Mouse (Mus musculus) limb, embryonic 14.5 days (tissue): ENCODE results near the gene Gm20708. TPM values are rescaled to one million over a fixed set of nuclear protein-coding genes. Genes with fewer than 3 reads are reported as not detected.

ENCODE experiments used
- ATAC-seq: fragments of 200-750 bp; cut with Nextera tagmentation; 2 replicates; pipeline ENCODE4 v1.8.0; 2017; ENCODE audit warnings: low read depth, moderate number of reproducible peaks, moderate TSS enrichment; ENCODE audit not compliant: low FRiP score
- DNase-seq: peaks from one replicate; pipeline ENCODE4 v3.0.0-alpha.2; 2015; ENCODE audit warnings: low spot score
- H3K27ac ChIP-seq: fragments of 300-500 bp; sonication (generic); replicated peaks from 2 replicates; pipeline ENCODE4 v1.5.1; 2014; ENCODE audit warnings: low read depth, mild to moderate bottlenecking, low read length, moderate library complexity, mixed read lengths
- H3K27me3 ChIP-seq: fragments of 300-500 bp; sonication (generic); 2 replicates; pipeline ENCODE4 v1.6.1; 2014; ENCODE audit warnings: low read length, mixed read lengths; ENCODE audit not compliant: control insufficient read depth, insufficient read depth
- H3K36me3 ChIP-seq: fragments of 300-500 bp; sonication (generic); 2 replicates; pipeline ENCODE4 v1.6.1; 2014; ENCODE audit warnings: mild to moderate bottlenecking, low read length, moderate library complexity, mixed read lengths; ENCODE audit not compliant: control insufficient read depth, insufficient read depth
- H3K4me1 ChIP-seq: fragments of 300-500 bp; sonication (generic); 2 replicates; pipeline ENCODE4 v1.6.1; 2014; ENCODE audit warnings: antibody characterized with exemption, low read length, mixed read lengths; ENCODE audit not compliant: control insufficient read depth, insufficient read depth
- H3K4me2 ChIP-seq: fragments of 300-500 bp; sonication (generic); replicated peaks from 2 replicates; pipeline ENCODE4 v1.6.1; 2014; ENCODE audit warnings: low read depth, mild to moderate bottlenecking, low read length, moderate library complexity; ENCODE audit not compliant: severe bottlenecking
- H3K4me3 ChIP-seq: fragments of 300-500 bp; sonication (generic); replicated peaks from 2 replicates; pipeline ENCODE4 v1.5.1; 2014; ENCODE audit warnings: low read length
- H3K9ac ChIP-seq: fragments of 300-500 bp; sonication (generic); 2 replicates; pipeline ENCODE4 v1.6.1; 2014; ENCODE audit warnings: mild to moderate bottlenecking, low read depth, low read length, moderate library complexity; ENCODE audit not compliant: severe bottlenecking
- H3K9me3 ChIP-seq: fragments of 300-500 bp; sonication (generic); 2 replicates; pipeline ENCODE4 v1.6.1; 2016; ENCODE audit warnings: low read length; ENCODE audit not compliant: control insufficient read depth
- POLR2A ChIP-seq: fragments of 200-500 bp; IDR thresholded peaks from 2 replicates; pipeline ENCODE4 v1.8.0; 2012; ENCODE audit warnings: inconsistent platforms, mild to moderate bottlenecking, moderate library complexity, borderline replicate concordance; ENCODE audit not compliant: insufficient read depth, insufficient read length; ENCODE audit errors: extremely low read depth
- WGBS: fragments of 180-500 bp; shearing (Covaris S2); extraction: QIAGEN DNeasy Blood & Tissue Kit; methylation state at CpG from one replicate; pipeline ENCODE4 v1.1.7; 2014; 5-methylcytosine and 5-hydroxymethylcytosine counted together
- polyA plus RNA-seq, 2 experiments: library from polyadenylated mRNA; depleted of rRNA in 1 of 2; stranded (reverse) in 1 of 2; unstranded in 1 of 2; fragments of >200 nt; fragmentation: Nextera tagmentation in 1 of 2; extraction: Ambion mirVana in 1 of 2; gene quantifications; 2 replicates each; pipeline versions ENCODE4 v1.2.1 to v1.2.3; 2012 to 2014

Gene Gm20708
- polyA plus RNA-seq, 2 experiments = 0.62 to 0.92 TPM

DNA sequence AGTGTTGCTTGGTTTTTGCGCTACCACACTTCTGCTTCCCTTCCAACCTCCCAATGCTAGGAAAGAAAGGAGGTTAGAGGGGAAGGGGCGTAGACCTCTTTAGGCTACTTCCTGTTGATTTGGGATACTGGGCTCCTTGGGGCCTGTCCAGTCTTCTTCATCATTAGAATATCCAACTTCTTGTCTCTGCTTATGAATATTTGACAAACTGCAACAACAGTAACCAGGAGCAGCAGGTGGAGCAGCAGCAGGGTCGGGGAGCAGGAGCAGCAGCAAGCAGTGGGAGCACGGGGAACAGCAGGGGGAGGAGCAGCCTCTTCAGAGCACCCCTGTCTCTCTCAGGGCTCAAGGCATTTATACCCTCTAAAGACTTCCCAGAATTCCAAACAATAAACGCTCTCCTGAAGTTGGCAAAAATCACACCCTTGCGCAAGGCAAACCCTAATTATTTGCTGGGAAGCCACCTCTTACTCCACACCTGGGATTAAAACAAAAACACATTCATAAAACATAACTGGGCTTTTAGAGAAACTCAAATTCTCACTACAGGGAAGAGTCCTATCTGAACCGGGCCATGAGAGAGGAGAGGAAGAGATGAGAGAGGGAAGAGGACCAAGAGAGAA, 38.2 kb downstream of the Gm20708 start:
- H3K4me3 ChIP-seq = peak overlapping the region; percentile 59; the same call in 1 of the 2 replicates
- no peak for TF ChIP-seq POLR2A
- H3K27ac ChIP-seq = peak overlapping the region; percentile 89
- H3K4me1 ChIP-seq = peaks cover 20% of the 10 kb centered on the region
- H3K4me2 ChIP-seq = peak overlapping the region; percentile 61
- no peaks in the 10 kb centered on the region for H3K27me3 ChIP-seq
- H3K36me3 ChIP-seq = peaks cover 6% of the 10 kb centered on the region
- DNase-seq (no peak), ATAC-seq (no peak)
- no peaks in the 10 kb centered on the region for H3K9me3 ChIP-seq
- WGBS = 68% methylated on average over 7 of the region's 7 CpGs
- peak overlapping the region; percentile 73 for H3K9ac ChIP-seq

DNA sequence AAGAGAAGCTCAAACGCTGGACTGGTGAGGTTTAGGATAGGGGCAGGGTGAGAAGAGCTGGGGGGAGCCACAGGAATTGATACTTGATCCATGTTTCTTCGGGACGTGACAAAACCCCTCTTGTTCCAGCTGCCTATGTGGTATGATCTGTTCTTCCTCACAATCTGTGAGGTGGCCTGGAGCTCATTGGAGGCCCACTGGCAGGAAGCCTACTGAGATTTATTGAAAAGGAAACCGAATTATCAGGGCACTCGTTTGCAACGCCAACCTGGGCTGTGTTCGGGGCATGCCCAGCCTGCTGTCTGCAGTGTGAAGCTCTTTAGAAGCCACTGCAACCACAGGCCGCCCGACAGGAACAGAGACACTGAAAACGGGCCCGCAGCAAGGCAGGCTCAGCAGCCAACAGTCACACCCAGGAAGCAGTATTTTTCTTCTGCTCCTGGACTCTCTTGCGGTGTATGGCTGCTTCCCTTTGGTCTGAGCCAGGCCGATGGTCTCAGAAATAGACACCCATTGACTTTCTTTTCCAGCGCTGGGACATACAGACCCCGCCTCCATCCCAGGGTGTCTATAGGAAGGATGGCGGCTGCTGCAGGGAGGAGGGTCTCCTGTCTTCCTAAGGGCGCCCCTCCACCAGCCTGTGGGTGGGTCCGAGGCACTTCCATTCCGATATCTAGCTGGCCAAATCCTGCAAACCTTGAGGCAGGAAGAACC, 39.0 kb downstream of the Gm20708 start:
- Histone ChIP-seq H3K9me3 (no peaks in the 10 kb centered on the region), H3K4me2 (peak overlapping the region; percentile 61), H3K36me3 (peaks cover 13% of the 10 kb centered on the region), H3K27ac (peak overlapping the region; percentile 89), H3K27me3 (no peaks in the 10 kb centered on the region), H3K4me3 (peak overlapping the region; percentile 59), H3K9ac (peak overlapping the region; percentile 73), H3K4me1 (peaks cover 20% of the 10 kb centered on the region)
- ATAC-seq (peak; percentile 88), DNase-seq (peak; percentile 52)
- 9% methylated on average over 19 of the region's 19 CpGs for WGBS
- TF ChIP-seq POLR2A = no peak

DNA sequence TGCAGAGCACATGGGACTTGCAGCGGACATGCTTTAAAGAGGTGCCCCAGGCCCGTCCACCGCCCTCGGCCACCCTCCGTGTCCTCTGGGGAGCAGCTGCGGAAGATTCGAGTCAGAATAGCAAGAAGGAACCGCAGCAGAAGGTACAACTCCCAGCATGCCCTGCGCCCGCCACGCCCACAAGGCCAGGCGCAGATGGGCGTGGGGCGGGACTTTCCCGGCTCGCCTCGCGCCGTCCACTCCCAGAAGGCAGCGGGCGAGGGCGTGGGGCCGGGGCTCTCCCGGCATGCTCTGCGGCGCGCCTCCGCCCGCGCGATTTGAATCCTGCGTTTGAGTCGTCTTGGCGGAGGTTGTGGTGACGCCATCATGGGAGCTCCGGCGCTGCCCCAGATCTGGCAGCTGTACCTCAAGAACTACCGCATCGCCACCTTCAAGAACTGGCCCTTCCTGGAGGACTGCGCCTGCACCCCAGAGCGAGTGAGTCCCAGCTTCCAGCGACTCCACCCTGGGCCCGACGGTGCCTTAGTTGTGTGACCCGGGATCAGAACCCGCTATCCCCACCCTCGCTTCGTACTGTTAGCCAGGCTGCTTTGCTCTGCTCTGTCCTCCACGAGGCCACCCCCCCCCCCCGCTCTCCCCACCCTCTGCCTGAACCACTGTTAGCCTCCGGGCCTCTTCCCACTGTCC, 39.7 kb downstream of the Gm20708 start, which contains the start of gene Birc5:
Gene Birc5, plus strand, starts transcription at position 267 of the 687 bp plus-strand sequence.
- Histone ChIP-seq H3K27ac (peak within 1 kb of the TSS; percentile 89), H3K4me3 (peak within 1 kb of the TSS; percentile 59), H3K4me2 (peak within 1 kb of the TSS; percentile 61), H3K36me3 (peaks cover 20% of the 10 kb centered on the region), H3K9me3 (no peaks in the 10 kb centered on the region), H3K27me3 (no peaks in the 10 kb centered on the region), H3K4me1 (peaks cover 20% of the 10 kb centered on the region), H3K9ac (peak within 1 kb of the TSS; percentile 73)
- ATAC-seq = peak; percentile 94
- WGBS = 0% methylated on average over 35 of the region's 51 CpGs
- DNase-seq = peak; percentile 97
- TF ChIP-seq POLR2A = no peak

DNA sequence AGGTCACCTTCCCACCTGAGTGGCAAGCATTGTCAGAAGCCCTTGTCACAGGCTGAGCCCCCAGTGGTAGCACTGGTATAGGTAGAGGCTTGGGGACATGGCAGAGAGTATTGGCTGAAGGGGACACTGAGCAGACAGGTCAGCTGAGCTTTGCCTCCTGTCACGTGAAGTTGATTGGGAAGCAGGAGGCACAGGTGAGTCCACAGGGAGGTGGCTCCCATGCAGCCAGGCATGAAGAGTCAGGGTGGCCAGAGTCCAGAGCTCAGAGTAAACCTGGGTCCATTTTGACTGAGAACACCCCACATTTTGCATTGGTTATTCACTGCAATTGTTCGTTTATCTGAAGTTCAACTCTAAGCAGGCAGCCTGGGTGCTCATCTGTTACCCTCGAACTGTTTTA, 43.4 kb downstream of the Gm20708 start:
- no peak for ATAC-seq
- Histone ChIP-seq H3K4me3 (no peak overlapping the region), H3K27ac (no peak overlapping the region), H3K9ac (no peak overlapping the region), H3K36me3 (peaks cover 52% of the 10 kb centered on the region), H3K4me1 (peaks cover 16% of the 10 kb centered on the region), H3K4me2 (no peak overlapping the region), H3K27me3 (no peaks in the 10 kb centered on the region), H3K9me3 (no peaks in the 10 kb centered on the region)
- TF ChIP-seq POLR2A = no peak
- DNase-seq = no peak
- WGBS = 80% methylated on average over 3 of the region's 3 CpGs

DNA sequence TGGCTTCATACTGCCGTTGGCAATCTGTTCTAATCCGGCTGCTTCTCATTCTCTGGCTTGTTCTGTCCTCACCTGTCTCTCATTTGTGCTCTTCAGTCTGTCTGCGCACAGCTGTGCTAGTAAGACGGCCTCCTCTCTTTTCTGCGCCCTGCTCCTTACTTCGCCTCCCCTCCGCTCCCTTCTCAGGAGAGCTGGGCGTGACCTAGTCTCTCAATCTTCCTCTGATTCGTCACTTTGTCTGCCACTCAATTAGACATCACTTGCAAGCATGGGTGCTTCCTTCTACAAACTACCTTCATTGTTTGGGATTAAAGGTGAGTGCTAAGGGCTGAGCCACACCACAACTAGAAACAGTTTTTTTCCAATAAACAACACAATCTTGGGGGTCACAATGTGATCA, 44.8 kb downstream of the Gm20708 start:
- ATAC-seq (no peak), DNase-seq (no peak)
- no peak overlapping the region for H3K27ac ChIP-seq
- TF ChIP-seq POLR2A = no peak
- peaks cover 11% of the 10 kb centered on the region for H3K4me1 ChIP-seq
- no peaks in the 10 kb centered on the region for H3K27me3 ChIP-seq
- H3K9ac ChIP-seq = no peak overlapping the region
- H3K4me2 ChIP-seq = no peak overlapping the region
- peaks cover 52% of the 10 kb centered on the region for H3K36me3 ChIP-seq
- whole genome bisulfite sequencing = 92% methylated on average over 9 of the region's 9 CpGs
- no peak overlapping the region for H3K4me3 ChIP-seq
- H3K9me3 ChIP-seq = no peaks in the 10 kb centered on the region
